Comparison of ENCODE assay signal across 13 mouse cellular contexts in genomic region chr11:76857111-76857510, GRCm38 (mm10). TPM values are rescaled to one million over a fixed set of nuclear protein-coding genes. Genes with fewer than 3 reads are reported as not detected.
DNase-seq lines count a peak whose midpoint lies in the region; ATAC-seq and TF ChIP-seq lines count a peak whose summit lies in the region.
"Had no signal": no experiment of that assay in that cellular context is flagged by ENCODE, and none has a peak within 500 bp of the region (broad histone marks: within the 10 kb centered on the region; RNA-seq: fewer than 3 reads in every experiment).

No protein-coding gene starts in this region.

- no peak for TF ChIP-seq CTCF in lung, embryonic 14.5 days (IDR thresholded peaks at IDR 0.05; ENCODE audit: low read depth)

- no peak overlapping the region for H3K27ac ChIP-seq in lung, embryonic 14.5 days (ENCODE audit: low read depth)
- no peak overlapping the region for H3K27ac ChIP-seq in kidney, embryonic 15.5 days
- H3K27ac ChIP-seq: forebrain, embryonic 15.5 days; neural tube, embryonic 13.5 days had no signal

- no peak for ATAC-seq in lung, embryonic 14.5 days (ENCODE audit: insufficient read depth)
- no peak for ATAC-seq in megakaryocyte, adult 5-6 weeks (ENCODE audit: poor library complexity, severe bottlenecking)
- ATAC-seq in kidney, embryonic 15.5 days (replicated peaks; ENCODE audit: low FRiP score) = no peak
- ATAC-seq: forebrain, embryonic 15.5 days had no signal

- no peak overlapping the region for H3K4me2 ChIP-seq in lung, embryonic 14.5 days
- H3K4me2 ChIP-seq in kidney, embryonic 15.5 days = no peak overlapping the region
- H3K4me2 ChIP-seq: forebrain, embryonic 15.5 days; neural tube, embryonic 13.5 days had no signal

- DNase-seq in adrenal gland, postnatal 14 days = peak; percentile 40
- DNase-seq in adrenal gland, postnatal 10 days = no peak
- peak; percentile 40 for DNase-seq in testis, postnatal 10 days (ENCODE audit: low spot score)
- no peak for DNase-seq in testis, postnatal 14 days (ENCODE audit: low spot score)
- DNase-seq in lung, embryonic 14.5 days = peak; percentile 27
- DNase-seq in embryo, embryonic 9.5 days (ENCODE audit: extremely low spot score) = no peak
- DNase-seq: B cell, adult 2 months; embryo, embryonic 11 days had no signal

- no peaks in the 10 kb centered on the region for H3K9me3 ChIP-seq in lung, embryonic 14.5 days (ENCODE audit: low read depth, low read length)
- H3K9me3 ChIP-seq in kidney, embryonic 15.5 days (replicated peaks) = no peaks in the 10 kb centered on the region
- H3K9me3 ChIP-seq: forebrain, embryonic 15.5 days; neural tube, embryonic 13.5 days had no signal

- no peaks in the 10 kb centered on the region for H3K27me3 ChIP-seq in lung, embryonic 14.5 days (ENCODE audit: insufficient read depth, low read length)
- no peaks in the 10 kb centered on the region for H3K27me3 ChIP-seq in kidney, embryonic 15.5 days
- H3K27me3 ChIP-seq: forebrain, embryonic 15.5 days; neural tube, embryonic 13.5 days had no signal

- no peaks in the 10 kb centered on the region for H3K4me1 ChIP-seq in lung, embryonic 14.5 days (ENCODE audit: insufficient read depth)
- H3K4me1 ChIP-seq in kidney, embryonic 15.5 days = peaks cover 24% of the 10 kb centered on the region

- H3K36me3 ChIP-seq in lung, embryonic 14.5 days (ENCODE audit: insufficient read depth) = no peaks in the 10 kb centered on the region
- H3K36me3 ChIP-seq in kidney, embryonic 15.5 days = no peaks in the 10 kb centered on the region
- H3K36me3 ChIP-seq: forebrain, embryonic 15.5 days; neural tube, embryonic 13.5 days had no signal

- H3K4me3 ChIP-seq in lung, embryonic 14.5 days (ENCODE audit: low read depth, low read length) = no peak overlapping the region
- no peak overlapping the region for H3K4me3 ChIP-seq in kidney, embryonic 15.5 days (replicated peaks)
- H3K4me3 ChIP-seq: forebrain, embryonic 15.5 days; neural tube, embryonic 13.5 days had no signal

- no peak overlapping the region for H3K9ac ChIP-seq in lung, embryonic 14.5 days
- no peak overlapping the region for H3K9ac ChIP-seq in kidney, embryonic 15.5 days
- H3K9ac ChIP-seq: forebrain, embryonic 15.5 days; neural tube, embryonic 13.5 days had no signal

- 44% methylated on average over 7 of the region's 7 CpGs for WGBS in lung, embryonic 14.5 days
- WGBS in kidney, embryonic 15.5 days = 75% methylated on average over 7 of the region's 7 CpGs

RNA-seq across cellular contexts. Expression of gene Cpd, which starts 10.3 kb away (rescaled TPM):
- total RNA-seq in adrenal gland, postnatal 14 days (2021) = 43.5 and 45.8 TPM in 2 replicates
- 10 to 100 TPM; 46.2 to 57.9 TPM for total RNA-seq in adrenal gland, postnatal 10 days (2021)
- 33.4 and 37.6 TPM in 2 replicates for polyA plus RNA-seq in lung, embryonic 14.5 days (2014; fragmentation: Nextera tagmentation; extraction: Ambion mirVana)
- 28.0 and 28.3 TPM in 2 replicates for total RNA-seq in megakaryocyte, adult 5-6 weeks (2015)
- 19.6 and 23.9 TPM in 2 replicates for total RNA-seq in megakaryocyte, adult 5-6 weeks (2017)
- 16.8 and 17.5 TPM in 2 replicates for polyA plus RNA-seq in kidney, embryonic 15.5 days (2015; fragmentation: Nextera tagmentation; extraction: Ambion mirVana)

RNA-seq across cellular contexts. Expression of gene Tmigd1, which starts 44.8 kb away (rescaled TPM):
- 0.78 and 1.3 TPM in 2 replicates for total RNA-seq in adrenal gland, postnatal 14 days (2021)
- 1 to 10 TPM in 1 of 2 experiments, under 1 TPM in 1; 0.81 to 1.8 TPM for total RNA-seq in adrenal gland, postnatal 10 days (2021)
- polyA plus RNA-seq in lung, embryonic 14.5 days (2014; fragmentation: Nextera tagmentation; extraction: Ambion mirVana) = 0.13 TPM in 1 of 2 replicates, not detected in the other
- total RNA-seq in megakaryocyte, adult 5-6 weeks (2015) = not detected in 2 replicates
- not detected in 2 replicates for total RNA-seq in megakaryocyte, adult 5-6 weeks (2017)
- polyA plus RNA-seq in kidney, embryonic 15.5 days (2015; fragmentation: Nextera tagmentation; extraction: Ambion mirVana) = 1.7 and 2.8 TPM in 2 replicates
- total RNA-seq: left cerebral cortex, adult 18-20 months had no signal
- polyA plus RNA-seq: forebrain, embryonic 15.5 days had no signal

Comparison
In these comparisons a context has a peak if more than half of its experiments do, and no peak if none do; other contexts are left out.
1. DNase-seq: peak in adrenal gland, postnatal 14 days (single experiment), testis, postnatal 10 days (single experiment) and lung, embryonic 14.5 days (single experiment); none in adrenal gland, postnatal 10 days (single experiment), testis, postnatal 14 days (single experiment) and embryo, embryonic 9.5 days (single experiment).